Mouse (Mus musculus) cerebellum, adult (tissue): ENCODE results near the gene Dok4.
A peak's percentile ranks its signal among the peaks of the same experiment; 100 is the strongest.

Source experiments
- ATAC-seq: cut with Nextera tagmentation; 2 replicates; pipeline ENCODE4 v1.9.2; 2017; ENCODE audit warnings: mild to moderate bottlenecking, moderate library complexity, mixed read lengths; ENCODE audit not compliant: insufficient number of reproducible peaks, low FRiP score, low TSS enrichment

Dok4 gene

DNA sequence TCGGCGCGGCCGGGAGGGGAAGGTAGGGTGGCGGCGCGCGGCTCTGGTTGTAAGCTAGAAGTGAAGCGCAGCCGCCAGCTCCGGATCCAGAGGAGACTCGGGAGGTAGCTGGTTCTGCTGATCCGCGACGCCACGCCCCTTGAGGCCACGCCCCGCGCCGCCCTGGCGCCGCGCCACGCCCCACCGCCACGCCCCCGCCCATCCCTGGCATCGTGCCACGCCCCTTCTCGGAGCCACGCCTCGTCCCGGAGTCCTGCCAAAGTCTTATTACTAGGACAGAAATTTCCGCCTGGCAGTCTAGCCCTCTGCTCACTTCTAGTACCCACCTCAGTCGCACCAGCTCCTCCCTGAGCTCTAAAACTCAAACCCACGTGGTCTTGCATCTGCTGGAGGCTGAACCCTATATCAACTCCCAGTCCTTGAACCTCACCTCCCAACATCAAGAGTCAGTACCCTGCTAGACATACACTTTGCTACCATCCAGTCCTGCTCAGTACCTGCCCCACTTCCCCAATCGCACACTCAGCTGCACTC, at the start of gene Dok4:
Gene Dok4, minus strand, starts transcription at position 134 of the 534 bp plus-strand sequence.
- no peak for ATAC-seq

DNA sequence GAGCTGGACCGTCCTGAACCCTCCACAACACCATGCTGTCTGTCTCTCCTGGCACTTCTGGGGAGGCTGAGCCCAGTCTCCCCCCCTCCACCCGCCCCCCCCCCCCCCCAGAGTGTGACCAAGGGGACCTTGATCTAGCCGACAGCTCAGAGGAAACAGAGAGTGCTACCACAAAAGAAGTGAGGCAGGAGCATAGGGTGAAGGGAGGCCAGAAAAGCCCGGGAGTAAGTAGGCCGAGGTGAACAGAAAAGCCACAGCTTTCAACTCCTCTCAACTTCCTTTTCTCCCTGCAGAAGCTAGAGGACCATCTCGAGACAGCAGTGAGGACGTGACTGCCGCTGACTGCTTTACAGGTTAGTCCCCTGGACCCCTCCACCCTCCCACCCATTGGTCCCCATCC, 47.3 kb upstream of the Dok4 start, which contains the start of gene Adgrg5:
Gene Adgrg5, plus strand, starts transcription at position 290 of the 400 bp plus-strand sequence.
- ATAC-seq, result no peak

DNA sequence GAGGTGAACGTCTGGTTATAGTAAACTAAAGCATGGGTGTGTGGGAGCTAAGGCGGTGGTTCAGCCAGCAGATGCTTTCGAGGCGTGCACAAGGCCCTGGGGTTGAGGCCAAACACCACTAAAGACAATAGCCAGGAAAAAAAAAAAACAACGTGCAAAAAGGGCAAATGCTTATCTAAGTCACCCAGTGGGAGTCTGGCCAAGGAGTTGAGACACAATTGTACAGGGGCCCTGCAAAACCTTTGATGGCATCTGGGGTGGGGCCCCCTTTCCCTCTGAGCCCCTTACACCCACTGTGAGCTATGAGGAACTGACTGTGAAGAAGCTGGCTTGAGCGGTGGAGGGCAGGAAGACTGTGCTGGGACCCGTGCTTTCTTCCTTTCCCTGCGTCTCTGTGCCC, 46.5 kb upstream of the Dok4 start:
- ATAC-seq, result no peak

- ATAC-seq, result no peak
Observed at GRCm38 (mm10) chr8:94922176-94922575, 46.0 kb upstream of the Dok4 start.

DNA sequence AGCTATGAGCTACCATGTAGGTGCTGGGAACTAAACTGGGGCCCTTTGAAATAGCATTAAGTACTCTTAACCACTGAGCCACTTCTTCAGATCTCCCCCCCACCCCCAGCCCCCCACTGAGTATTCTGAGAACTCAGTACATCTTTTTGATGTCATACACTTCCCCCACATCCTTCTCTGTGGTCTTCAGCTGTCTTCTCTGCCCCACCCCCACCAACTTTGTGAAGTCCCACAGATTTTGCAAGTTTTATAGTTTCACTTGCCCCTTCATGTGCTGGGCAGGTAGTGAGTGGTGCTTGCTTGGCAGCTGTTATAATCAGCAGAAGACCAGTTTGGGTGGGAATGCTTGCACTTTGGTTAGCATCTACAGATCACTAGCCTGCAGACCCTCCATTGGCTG, 43.1 kb upstream of the Dok4 start:
- ATAC-seq, result no peak

DNA sequence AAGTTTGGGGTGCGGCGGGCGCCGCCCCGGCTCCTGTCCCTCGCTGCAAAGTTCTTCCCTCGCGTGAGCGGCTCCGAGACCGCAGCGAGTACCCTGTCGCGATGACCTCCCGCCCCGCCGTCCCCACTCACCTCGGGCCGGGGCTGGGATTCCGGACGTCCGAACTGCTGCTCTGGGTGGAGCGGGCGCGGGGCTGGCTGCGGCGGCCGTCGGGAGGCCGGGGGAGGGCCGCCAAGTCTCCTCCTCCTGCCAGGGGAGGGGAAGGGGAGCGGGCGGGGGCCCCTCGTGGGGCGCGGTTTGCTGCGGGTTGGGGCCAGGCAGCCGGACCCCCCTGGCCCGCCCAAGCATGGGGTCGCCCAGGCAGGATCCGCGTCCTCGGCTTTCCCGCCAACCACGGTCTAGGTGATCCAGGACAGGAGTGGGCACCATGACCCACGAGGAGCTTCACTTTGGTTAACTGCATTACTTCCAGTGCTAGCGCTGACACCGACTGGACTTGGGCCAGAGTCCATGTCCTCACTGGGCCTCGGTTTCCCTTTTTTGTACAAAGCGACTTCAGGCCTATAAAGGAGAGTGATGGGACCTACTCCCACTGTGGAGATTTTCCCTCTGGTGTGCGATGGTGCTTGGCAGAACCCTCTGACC, 41.8 kb upstream of the Dok4 start, which contains the start of gene Ccdc102a:
Gene Ccdc102a, minus strand, starts transcription at position 248 of the 645 bp plus-strand sequence.
- ATAC-seq, result no peak

DNA sequence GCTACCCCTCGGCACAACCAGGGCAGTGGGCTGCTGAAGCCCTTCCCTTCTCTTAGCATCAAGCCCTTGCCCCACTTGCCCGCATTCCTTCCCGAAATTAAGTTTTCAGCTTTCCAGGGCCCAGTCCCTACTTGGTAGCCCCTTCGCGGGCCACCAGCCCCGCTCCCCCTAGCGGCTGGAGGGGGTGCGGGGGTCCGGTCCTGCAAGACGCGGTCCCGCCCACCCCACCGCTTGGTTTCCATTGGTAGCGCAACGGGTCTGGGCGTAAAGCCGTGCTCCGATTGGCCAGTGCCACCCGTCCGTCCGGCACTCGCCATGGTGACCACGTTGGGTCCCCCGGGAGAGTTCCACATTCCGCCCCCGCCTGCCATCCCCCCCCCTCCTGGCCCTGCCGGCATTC, 41.2 kb upstream of the Dok4 start:
- 0 out of 2 replicates have a peak, but pooled peaks have one; percentile 46 for ATAC-seq

GRCm38 (mm10) chr8:94916960-94917324, 40.8 kb upstream of the Dok4 start:
- ATAC-seq, result no peak

DNA sequence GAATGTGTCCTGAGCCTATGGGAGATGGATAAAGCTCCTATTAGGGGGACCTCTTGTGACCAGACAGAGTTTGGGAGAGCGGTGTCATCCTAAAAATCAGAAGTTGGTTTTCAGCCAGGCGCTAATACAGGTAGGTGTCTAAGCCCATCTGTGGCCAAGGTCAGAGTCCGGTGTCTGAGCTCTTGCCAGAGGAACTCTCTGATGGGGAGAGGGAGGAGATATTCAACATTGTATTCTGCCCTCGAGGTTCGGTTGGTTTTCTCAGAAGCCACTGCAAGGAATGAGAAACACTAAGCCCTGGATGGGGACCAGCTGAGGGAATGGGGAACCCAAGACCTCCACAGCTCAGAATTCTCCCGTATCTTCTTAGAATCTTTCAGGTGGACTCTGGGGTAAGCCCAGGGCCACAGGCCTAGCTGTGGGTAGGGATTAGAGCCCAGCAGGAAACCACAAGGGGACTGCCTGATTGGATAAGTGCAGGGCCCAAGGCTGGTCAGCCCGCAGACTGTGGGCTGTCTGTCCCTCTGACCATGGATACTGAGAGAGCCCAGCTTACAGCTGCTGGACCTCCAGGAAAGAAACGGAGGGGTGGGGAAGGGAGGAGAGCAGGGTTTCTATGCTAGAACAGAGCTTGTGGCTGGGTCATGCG, 40.3 kb upstream of the Dok4 start:
- no peak for ATAC-seq

- no peak for ATAC-seq
Observed at GRCm38 (mm10) chr8:94914701-94915101, 38.6 kb upstream of the Dok4 start.

DNA sequence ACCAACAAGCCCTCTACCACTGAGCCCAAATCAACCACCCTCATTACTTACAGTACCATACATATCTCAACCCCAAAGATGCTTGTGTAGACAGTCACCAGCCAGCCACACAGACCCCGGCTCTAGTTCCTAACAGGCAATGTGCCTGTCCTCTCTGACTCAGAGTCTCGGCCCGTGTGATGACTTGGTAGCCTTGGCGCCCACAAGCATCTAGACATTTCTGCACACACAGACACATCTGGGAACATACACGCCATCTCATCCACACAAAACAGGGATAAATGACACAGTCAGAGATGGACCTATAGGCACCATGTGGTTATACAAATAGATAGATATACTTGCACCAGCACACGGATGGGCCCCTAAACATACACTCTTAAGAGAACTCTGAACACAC, 38.1 kb upstream of the Dok4 start:
- ATAC-seq, result no peak

DNA sequence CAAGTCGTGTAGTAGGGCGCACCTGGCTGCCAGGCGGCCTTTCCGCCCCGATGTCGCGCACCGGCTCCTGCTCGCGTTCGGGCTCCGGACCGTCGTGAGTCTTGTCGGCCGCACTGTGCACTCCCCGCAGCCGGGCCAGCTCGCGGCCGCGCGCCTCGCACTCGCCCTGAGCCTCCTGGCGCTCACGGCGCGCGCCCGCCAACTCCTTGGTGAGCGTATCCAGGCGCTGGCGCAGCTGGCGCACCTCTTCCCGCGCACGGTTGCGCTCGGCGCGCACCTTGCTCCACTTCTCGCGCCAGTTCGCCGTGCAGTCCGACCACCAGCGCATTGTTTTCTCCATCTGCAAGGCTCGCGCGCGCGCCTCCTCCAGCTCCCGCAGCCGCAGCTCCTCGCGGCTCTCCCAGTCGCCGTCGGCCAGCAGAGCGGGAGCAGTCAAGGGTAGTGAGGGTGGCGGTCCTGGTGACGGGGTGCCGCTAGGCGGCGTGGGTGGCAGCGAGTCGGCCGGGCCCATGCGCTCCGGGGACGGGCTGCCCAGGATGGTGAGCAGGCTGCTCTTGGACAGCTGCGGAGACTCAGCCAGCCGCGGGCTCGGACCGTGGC, 37.0 kb upstream of the Dok4 start:
- no peak for ATAC-seq

GRCm38 (mm10) chr8:94908847-94909246, 32.7 kb upstream of the Dok4 start:
- ATAC-seq, result peak; percentile 48; the same call in 1 of the 2 replicates

DNA sequence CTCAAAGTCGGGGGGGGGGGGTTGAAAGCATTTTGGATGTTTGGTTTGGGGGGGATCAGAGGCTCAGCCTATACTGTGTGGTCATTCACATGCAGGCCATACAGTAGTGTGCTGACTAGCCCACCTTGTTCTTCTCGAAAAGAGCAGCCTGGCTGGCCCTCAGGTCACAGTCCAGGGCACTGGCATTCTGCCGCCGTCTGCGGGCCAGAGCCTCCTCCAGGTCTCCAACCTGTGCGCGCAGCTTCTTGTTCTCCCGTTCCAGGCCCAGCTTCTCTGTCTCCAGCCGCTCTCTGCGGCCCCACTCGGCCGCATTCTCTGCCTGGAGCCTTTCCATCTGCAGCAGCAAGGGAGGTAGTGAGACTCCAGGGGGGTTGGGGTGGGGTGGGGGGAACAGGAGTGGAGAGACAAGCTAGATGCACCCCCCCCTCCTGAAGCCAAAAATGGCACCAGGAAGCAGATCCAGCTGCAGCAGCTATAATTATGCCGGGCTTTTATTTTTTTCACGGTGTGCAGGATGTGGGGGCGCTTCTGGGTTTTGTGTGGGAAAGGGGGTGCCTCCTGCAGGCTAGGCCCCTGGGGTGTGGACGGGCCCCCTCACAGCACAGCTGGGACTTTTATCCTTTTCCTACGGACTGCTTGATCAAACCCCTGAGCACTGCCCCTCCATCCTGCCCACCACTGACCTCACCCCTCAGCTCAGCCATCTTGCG, 31.6 kb upstream of the Dok4 start:
- ATAC-seq, result no peak

GRCm38 (mm10) chr8:94904450-94905175, 28.5 kb upstream of the Dok4 start:
- no peak for ATAC-seq

DNA sequence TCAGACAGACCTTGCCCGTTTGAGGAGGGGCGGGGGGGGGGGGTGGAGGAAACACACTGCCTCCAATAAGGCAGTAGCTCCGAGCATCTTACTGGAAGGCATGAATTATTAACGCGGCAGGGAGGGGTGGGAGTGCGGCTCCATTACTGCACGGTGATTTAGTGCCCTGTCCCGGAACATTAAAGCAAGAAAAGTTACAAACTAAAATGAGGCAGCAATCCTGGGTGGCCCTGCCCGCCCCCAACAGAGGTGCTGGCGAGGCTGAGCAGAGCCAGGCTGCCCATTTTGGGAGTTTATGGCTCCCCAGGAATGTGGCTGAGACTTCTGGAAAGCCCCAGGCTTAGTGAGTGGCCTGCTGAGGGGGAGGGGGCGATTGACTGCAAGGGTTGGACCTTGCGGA, 27.6 kb upstream of the Dok4 start:
- ATAC-seq, result no peak

GRCm38 (mm10) chr8:94901031-94901430, 24.9 kb upstream of the Dok4 start:
- ATAC-seq, result no peak

DNA sequence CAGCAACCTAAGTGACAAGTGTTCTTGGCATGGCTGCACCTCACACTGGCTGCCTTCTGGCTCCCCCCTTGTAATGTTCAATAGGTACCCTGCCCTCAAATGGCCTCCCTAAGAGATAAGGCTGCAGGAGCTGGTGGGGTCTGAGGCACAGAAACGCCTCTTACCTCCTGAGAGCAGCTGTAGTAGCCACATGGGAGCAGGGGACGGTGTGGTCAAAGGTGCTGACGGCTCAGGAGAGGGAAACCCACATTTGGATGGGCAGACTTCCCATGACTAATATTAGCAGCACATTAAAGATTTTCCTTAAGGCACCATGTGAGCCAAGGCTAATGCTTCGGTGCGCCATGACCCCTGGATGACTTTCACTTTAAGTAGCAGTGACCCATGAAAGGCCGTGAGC, 24.5 kb upstream of the Dok4 start:
- no peak for ATAC-seq

DNA sequence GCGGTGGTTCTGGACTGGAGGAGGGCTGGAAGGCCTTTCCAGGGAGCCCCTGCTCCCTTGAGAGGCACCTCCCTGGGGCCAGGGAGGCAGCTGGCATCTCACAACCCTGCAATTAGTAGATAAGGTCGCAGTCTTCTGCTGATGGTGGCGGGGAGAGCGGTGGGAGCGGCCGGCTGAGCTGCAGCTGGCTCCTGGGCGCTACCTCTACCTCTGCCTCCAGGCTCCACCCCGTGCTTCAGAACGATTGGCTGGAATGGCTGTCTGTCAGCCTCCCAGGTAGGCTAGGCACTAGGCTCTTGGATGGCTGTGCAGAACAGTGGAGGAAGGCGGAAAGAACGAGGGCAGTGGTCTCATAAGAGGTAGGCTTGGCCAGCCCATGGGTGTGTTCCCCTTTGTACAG, 23.1 kb upstream of the Dok4 start:
- no peak for ATAC-seq

DNA sequence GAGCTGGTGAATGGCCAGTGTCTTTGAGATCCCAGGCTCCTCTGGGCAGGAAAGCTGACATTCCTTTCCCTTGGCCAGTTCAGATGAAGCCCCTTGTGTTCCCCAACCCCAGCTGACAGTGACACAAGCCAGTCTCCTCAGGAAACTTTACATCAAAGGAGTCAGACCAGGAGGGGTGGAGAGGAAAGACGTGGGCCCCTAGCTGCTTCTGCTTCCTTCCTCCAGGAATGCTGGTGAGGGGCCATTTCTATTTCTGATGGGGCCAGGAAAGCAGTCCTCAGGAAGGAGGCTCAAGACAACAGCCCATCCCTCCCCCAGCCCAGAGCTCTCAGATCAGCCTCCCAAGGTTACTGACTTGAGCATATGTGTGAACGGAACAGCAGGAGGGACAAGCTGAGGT, 16.8 kb upstream of the Dok4 start:
- ATAC-seq, result no peak
